Mouse (Mus musculus) cerebellum, adult 8-10 months (tissue): ENCODE measurements around the gene Spi1.
A peak's percentile ranks its signal among the peaks of the same experiment; 100 is the strongest.
"Not testable (repeated sequence)": the region's sequence is repeated elsewhere in the genome, so short reads cannot be mapped to it uniquely, and the experiment has no call there.

Experiments
- DNase-seq: peaks from one replicate; pipeline ENCODE4 v3.0.0; 2022

The Spi1 gene

GRCm38 (mm10) chr2:91081775-91082695 is at the start of gene Spi1:
Spi1 (plus strand) TSS chr2:91082390.
- no peak for DNase-seq

GRCm38 (mm10) chr2:91033000-91033399 is 49.2 kb upstream of the Spi1 start:
- DNase-seq = no peak

- DNase-seq = no peak
These were observed 46.8 kb upstream of the Spi1 start, which contains the start of gene Rapsn for GRCm38 (mm10) chr2:91035385-91035784. Rapsn (plus strand) TSS chr2:91035620.

- DNase-seq = no peak
These were observed 40.4 kb upstream of the Spi1 start for GRCm38 (mm10) chr2:91041786-91042185.

GRCm38 (mm10) chr2:91042651-91043398 is 39.4 kb upstream of the Spi1 start:
- DNase-seq = no peak

GRCm38 (mm10) chr2:91044727-91045126 is 37.5 kb upstream of the Spi1 start:
- no peak for DNase-seq

DNA sequence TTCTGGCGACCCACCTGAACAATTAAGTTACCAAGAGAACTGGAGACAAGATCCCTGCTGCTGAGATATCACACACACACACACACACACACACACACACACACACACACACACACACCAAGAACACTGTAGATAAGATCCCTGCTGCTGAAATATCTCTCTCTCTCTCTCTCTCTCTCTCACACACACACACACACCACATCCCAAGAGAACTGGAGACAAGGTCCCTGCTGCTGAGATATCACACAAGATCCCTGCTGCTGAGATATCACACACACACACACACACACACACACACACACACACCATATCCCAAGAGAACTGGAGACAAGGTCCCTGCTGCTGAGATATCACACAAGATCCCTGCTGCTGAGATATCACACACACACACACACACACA is 36.4 kb upstream of the Spi1 start:
- not testable (repeated sequence) for DNase-seq

GRCm38 (mm10) chr2:91047359-91047758 is 34.8 kb upstream of the Spi1 start:
- DNase-seq = no peak

- DNase-seq = no peak
These were observed 30.3 kb upstream of the Spi1 start for GRCm38 (mm10) chr2:91051917-91052316.

GRCm38 (mm10) chr2:91052752-91053151 is 29.4 kb upstream of the Spi1 start:
- no peak for DNase-seq

DNA sequence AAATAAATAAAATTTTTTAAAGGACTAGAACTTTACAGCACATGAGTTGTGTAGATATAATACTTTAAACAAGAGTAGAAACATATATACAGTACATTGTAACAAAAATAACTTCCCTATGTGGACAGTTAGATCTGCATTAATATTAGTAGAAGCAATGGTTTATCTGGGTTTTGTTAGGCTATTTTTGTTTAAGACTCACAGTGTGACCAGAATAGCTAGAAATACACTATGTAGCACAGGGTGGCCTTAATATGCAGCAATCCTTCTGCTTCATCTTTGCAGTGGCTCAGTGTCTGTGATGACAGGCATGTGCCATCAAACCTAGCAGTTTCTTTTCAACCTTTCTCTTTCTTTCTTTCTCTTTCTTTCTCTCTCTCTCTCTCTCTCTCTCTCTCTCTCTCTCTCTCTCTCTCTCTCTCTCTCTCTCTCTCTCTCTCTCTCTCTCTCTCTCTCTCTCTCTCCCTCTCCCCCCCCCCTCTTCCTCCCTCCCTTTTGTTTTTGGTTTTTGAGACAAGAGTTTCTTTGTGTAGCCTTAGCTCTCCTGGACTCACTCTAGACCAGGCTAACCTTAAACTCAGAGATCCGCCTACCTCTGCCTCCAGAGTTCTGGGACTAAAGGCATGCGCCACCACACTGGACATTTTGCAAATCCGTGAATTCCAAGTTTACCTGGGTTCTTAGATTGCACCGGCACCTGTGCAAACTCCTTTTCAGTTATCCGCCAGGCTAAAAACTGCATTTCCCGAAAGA is 28.8 kb upstream of the Spi1 start:
- DNase-seq = no peak

GRCm38 (mm10) chr2:91053934-91054382 is 28.2 kb upstream of the Spi1 start, which contains the start of gene Psmc3:
Psmc3 (plus strand) TSS chr2:91054009.
- DNase-seq = peak; percentile 98

DNA sequence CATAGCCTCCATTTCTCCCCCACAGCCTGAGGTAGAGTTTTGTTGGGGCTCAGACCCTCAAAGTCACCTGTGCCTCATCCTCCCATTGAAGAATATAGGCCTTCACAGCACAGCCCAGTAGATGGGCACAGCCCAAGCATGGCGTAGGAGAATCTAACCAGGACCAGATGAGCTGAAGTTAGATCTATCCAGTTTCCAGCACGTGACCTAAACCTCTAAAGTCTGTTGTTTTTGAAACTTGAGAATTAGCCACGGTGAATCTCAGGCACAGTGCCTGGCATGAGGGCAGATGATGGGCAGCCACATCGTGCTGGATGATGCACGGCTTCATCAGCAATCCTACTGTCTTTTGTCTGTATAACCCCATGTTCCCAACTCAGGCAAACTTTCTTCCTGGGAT is 23.8 kb upstream of the Spi1 start:
- no peak for DNase-seq

DNA sequence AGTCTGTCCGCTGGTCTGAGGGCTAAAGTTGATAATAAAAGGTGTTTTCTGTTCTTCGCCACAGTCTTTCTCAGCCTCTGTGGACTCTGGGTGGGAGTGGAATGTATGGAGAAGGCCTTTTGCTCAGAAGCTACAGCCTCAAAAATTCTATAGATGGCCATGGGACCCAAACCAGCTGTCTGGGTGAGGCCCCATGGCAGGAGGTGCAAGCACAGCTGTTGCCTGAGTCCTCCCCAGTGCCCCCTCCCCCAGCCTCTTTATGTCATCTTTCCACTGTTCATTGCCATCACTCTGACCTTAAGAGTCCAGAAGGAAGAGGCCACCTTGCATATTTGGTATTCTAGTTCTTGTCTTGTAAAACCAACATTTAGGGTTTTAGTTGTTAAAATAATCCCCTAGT is 22.8 kb upstream of the Spi1 start:
- DNase-seq = no peak

DNA sequence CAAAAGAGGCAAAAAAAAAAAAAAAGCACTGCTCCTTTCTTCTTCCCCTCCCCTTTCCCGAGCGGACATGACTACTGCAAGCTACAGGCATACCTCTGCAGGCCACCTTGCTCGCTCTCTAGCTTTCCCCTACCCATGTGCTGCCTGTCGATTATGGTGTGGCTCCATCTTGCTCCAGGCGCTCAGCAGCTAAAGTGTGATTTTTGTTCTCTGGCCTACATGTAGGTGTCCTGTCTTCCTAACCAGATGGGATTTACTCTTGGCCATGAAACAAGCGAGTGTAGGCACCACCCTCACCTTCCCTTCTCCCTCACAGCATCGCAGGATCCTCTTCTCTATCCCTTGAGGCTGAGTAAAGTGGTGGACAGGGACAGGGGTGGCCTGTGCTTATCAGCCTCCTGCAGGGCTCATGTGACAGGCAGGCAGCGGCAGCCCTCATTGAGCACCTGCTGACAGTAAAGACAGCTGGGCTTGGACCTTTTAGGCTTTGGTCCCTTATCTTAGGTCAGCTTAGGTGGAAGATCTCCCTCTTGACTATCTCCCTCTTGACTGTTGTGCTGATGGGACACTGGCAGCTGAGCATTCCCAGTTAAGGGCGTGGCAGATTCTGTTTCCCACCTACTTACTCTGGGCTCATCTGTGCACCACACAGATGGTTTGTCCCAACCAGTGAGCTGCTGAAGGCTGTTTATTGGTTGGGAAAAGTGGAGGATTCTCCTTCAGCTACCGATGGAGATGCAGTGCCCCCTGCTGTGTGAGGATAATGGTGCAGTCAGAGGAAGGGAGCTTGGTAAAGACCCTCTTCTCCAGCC is 21.4 kb upstream of the Spi1 start:
- no peak for DNase-seq

- DNase-seq = no peak
These were observed 20.2 kb upstream of the Spi1 start for GRCm38 (mm10) chr2:91061849-91062481.

GRCm38 (mm10) chr2:91062779-91063606 is 19.2 kb upstream of the Spi1 start:
- no peak for DNase-seq

GRCm38 (mm10) chr2:91064211-91064610 is 18.0 kb upstream of the Spi1 start:
- no peak for DNase-seq

GRCm38 (mm10) chr2:91065544-91065943 is 16.6 kb upstream of the Spi1 start:
- DNase-seq = peak; percentile 50

- no peak for DNase-seq
These were observed 15.7 kb upstream of the Spi1 start for GRCm38 (mm10) chr2:91066455-91066854.
